Mouse (Mus musculus) right cerebral cortex, adult 18-20 months (tissue): Measurements from ENCODE around the gene Med25.

ENCODE experiments used
- DNase-seq: peaks from one replicate; pipeline ENCODE4 v3.0.0; 2022; ENCODE audit warnings: mixed read lengths

Med25 gene

DNA sequence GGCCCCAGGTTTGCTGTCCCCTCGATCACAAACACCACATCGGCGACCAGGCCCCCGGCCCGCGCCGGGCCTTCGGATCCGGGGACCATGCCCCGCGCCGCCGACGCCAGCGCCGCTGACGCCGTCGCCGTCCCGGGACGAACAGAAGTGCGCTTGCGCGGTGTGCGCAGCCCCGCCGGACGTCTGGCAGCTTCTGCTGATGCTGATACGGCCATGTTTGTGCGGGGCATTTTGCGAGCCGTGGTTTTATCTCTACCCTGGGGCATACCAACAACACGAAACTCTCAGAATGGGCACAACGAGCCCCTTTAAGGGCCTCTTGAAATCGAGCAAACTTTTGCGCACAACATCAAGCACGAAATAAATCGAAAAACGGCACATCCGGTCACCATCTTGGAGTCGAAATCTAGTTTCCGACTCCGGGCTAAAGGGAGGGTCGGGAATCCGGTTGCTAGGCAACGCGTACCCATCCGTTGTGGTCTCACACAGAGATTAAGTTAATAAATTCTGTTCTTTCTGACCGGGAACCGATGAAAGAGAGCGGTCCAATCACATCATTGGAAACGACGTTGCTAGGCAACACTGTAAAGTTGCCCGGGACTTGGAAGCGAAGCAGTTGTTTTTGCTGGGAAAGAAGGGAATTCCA, at the start of gene Med25:
Gene Med25, minus strand, starts transcription at position 437 of the 646 bp plus-strand sequence.
- DNase-seq = peak; percentile 94

DNA sequence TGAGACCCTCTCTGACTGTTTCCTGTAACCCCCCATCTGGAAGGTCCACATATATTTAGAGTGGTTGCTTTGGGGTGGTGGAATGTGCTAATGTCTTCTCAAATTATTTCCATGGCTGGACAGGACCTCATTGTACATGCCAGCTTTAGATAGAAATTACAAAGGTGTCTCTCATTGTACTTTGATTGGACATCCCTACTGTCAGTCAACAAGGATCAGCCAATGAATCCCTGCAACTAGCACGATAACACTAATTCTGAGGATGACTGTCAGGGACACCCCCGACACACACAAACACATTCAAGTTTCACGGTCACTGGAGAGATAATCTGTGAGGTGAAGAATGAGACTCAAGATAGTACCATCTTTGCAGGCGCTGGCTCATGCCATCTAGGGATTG, 46.2 kb upstream of the Med25 start:
- no peak for DNase-seq

DNA sequence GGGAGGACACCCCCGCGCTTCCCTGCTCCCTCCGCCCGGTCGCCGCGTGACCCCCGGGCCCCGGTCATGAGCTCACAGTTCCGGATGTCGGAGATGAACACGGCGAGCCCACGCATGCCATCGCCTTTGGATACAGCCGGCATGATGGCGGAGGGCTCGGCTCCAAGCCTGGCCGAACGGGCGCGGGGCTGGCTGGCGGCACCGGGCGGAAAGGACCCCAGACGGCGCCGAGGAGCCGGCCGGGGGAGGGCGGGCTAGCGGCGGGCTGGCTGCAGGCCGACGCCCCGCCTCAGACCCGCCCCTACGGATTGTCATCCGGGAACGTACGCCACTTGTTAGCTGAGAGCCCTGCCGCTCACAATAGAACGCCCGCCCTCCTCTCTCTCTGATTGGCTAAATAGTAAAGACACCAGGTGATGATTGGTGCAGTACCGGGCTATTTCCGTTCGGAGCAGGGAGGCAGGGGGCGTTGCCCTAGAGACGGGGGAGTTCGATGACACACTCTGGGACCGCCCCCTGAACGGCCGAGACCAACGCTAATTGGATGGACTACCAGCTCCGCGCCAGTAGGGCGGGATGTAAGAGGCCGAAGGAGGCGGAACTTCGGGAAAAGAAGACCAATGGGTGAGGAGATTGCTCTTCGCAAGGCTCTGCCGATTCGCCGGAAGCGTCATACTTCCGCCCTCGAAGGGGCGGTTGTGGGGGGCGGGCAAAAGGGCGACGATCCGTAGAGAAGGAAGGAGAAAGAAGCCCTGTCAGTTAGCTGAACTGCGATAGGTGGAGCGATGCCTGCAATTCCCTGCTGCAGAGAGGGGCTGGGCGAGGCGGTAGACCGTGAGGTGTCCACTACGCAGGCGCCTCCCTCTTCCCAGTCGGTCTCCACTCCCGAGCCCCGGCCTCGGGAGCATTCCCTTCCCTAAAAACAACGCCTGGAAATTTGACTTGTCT, 37.0 kb upstream of the Med25 start, which contains the start of gene Ap2a1:
Gene Ap2a1, minus strand, starts transcription at position 293 of the 948 bp plus-strand sequence.
- DNase-seq = peak; percentile 100

DNA sequence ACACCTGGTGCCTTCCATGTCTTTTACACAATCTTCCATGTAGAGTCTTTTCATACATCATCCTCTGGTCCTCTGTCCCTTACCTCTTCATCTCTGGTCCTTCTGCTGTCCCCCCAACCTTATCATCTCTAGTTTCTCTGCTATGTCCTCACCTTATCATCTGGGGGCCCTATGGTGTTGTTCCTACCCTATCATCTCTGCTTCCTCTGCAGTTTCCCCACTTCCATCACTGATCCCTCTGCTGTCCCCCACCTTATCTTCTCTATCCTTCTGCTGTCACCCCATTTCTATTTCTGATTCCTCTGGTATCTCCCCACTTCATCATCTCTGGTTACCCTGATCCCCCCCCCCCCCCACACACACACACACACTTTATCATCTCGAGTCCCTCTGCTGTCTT, 36.1 kb upstream of the Med25 start:
- DNase-seq = no peak

DNA sequence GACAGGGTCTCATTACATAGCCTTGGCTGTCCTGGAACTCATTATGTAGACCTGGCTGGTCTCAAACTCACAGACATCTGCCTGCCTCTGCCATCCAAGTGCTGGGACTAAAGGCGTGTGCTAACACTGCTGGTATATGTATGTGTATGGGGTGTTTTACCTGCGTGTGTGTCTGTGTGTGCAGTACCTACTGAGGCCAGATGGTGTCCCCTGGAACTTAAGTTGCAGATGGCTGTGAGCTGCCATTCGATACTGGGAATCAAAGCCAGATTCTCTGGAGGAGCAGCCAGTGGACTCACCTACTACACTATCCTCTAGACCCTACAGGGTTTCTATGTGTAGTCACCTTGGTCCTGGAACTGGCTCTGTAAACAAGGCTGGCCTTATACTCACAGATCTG, 33.0 kb upstream of the Med25 start:
- DNase-seq = no peak

DNA sequence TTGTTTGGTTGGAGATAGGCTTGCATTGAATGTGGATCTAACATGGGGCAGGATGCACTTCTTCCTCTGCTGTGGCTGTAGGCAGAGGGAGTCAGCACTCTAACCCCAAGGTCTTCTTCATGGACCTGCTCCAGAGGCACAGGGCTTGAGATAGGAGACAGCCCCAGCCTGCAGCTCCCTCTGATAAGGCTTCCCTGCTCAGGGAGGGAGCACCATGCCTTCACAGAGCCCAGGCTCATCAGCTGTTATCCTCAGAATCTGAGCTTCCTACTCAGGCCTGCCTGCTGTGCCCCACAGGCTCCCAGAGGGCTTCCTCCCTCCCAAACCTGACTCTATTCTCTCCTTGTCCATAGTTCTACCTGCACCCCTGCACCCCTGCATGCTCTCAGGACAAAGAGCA, 30.0 kb upstream of the Med25 start:
- DNase-seq = no peak

DNA sequence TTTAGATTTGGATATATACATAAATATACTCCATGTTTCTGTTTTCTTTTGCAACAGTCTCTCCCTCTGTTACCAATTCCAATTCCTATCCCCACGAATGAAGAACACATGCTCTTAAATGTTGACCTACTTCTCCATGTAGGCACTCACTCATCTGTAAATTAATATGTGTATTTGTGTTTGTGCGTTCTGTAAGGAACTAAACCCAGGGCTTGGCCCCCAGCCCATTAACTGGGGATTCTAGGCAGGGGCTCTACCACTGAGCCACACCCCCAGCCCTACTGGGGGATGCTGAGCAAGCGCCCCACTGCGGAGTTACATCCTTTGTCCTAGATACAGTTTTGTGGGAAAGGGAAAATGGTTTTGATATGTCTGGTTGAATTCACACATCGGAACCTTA, 26.6 kb upstream of the Med25 start:
- DNase-seq = no peak

DNA sequence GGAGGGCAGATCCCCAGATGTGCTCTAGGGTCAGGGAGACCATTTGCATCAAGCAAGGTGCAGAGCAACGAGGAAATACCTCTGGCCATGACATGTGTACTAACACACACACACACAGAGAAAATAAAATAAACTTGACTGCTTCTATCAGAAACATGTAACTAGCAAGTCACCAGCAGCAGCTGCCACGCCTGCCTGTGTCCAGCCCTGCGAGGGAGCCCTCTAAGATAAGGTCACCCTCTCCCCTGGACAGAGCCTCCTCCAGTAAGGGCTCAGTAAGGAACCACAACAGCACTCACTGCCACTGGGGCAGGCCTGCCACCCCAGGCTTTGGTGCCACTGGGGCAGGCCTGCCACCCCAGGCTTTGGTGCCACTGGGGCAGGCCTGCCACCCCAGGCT, 25.7 kb upstream of the Med25 start:
- no peak for DNase-seq

DNA sequence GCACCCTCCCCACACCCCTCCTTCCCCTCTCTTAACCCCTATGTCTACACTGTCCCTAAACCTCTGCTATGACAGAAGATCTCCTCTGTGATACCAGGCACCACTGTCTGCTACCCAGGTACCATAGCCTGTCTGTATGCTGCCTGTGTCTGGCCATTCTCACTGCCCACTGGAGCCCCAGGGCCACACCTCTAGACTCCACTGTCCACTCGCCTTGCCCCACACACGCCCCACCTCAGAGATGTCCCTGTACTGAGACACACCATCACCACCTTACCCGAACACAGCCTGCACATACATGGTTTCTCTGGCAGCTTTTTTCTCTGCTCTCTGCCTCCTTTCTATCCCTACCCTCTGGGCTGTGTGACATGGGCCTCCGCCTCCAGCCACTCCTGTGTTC, 24.4 kb upstream of the Med25 start:
- DNase-seq = no peak

DNA sequence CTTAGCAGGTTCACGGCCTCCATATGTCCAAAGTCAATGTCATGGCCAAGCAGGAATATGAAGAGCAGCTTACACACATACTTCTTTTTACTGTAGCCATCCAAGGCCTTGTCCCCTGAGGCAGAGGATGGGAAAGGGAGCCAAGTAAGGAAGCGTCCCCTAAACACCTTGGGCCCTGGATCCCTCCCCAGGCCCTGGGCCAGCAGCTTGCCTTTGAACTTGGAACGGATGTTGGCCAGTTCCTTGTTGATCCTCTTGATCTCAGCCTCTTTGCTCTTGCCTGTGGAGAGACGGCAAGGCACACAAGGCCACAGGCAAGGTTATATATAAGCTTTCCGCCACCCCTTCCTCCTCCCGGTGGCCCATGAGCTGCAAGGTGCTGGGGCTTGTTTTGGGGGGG, 23.7 kb upstream of the Med25 start:
- DNase-seq = no peak

DNA sequence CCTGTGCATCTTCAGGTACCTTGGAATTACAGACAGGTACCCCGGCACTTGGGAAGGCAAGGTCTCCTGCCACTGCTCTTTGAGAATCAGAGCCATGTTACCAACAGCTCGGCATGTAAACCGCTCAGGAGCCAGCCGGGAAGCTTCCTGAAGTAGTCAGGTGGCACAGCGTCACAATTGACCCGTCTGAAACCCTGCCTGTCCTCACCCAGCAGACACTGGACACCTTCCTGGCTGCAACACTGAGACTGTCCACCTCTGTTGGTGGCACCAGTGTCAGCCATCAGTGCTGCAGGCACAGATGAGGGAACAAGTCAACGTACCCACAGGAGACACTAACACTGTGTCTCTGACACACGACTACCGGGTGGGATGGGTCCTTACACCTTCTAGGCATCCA, 22.8 kb upstream of the Med25 start:
- DNase-seq = no peak

DNA sequence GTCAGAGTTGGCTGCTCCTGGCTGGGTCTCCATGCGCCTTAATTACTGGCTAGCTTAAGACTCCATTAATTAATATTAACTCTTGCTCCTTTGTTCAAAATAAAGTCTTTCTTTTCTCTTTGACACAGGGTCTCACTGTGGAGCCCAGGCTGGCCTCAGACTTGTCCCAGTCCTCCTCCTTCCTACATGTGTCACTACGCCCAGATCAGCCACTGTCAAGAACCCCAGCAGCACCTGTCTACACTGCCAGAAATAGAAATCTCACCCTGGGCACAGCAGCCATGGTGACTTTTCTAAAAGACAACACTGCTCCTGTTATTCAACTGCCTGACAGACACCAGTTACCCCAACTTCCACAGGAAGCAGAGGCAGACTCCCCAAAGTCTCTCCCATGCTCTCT, 21.9 kb upstream of the Med25 start:
- no peak for DNase-seq

DNA sequence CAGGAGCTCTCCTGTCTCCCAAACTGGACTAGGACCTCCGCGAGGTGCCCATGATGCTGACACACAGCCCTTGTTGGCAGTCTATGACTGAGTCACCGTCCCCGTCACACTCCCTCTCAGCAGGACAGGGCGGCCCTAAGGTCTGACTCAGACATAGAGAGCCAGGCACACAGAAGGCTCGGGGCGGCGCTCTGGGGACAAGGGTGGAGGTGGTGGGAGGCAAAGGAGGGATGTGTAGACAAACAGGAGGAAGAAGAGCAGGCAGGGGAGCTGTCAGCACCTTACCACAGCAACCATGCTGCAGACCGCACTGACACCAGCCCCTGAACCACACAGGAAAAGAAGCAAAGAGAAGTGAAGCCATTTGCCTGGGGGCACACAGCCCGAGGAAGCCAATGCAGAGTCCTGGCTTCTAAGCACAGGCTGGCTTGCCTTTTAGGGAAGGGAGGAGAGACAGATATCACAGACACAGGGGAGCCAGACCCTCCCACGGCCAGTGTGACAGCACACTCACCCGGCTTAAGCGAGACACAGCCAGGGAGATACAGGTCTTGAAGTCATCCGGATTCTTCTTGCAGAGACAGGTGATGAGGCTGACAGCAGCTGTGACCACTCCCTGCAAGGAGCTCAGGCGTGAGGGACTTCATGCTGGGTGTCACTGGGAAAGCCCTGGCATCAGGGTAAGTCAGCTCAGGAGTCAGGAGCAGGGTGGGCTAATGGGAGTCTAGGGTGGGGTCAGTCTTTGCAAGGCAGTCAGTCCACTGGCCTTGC, 16.4 kb upstream of the Med25 start:
- no peak for DNase-seq

DNA sequence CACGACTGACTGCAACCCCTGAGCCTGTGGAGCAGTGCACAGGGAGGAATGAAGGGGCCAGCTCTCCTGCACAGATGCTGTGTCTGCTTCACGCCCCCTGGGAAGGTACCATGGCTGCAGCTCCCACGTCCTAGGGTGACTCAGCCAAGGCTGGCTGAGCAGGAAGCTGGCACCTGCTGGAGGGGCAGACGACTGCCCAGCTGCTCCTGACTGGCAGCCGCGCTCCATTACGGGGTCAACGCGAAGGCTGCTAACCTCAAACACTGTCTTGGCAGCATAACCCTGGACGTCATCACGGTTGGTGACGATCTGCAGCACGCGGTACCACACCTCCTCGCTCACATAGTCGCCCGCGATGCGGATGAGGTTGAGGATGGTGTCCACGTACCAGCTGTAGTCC, 12.9 kb upstream of the Med25 start:
- peak; percentile 81 for DNase-seq

DNA sequence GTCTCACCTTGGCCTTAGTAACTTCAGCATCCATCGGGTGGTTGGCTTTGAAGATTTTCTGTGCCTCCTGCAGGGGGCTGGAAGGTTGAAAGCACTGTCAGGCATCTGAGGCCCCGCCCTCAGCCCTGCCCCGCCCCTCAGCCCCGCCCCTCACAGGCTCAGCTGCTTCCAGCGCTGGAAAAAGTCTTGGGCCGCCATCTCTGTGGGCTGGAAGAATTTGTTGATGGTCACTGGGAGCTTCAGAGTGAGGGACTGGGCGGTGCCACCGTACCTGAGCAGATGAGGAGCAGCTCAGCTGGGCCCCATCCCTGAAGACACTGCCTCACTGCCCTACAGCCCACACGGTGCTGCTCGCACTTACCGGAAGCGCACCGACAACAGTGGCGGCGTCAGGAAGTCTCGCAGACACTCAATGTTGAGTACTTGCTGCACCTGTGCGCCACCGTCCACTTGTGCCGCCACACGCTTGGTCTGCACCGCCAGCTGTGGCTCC, 8.8 kb upstream of the Med25 start:
- no peak for DNase-seq

DNA sequence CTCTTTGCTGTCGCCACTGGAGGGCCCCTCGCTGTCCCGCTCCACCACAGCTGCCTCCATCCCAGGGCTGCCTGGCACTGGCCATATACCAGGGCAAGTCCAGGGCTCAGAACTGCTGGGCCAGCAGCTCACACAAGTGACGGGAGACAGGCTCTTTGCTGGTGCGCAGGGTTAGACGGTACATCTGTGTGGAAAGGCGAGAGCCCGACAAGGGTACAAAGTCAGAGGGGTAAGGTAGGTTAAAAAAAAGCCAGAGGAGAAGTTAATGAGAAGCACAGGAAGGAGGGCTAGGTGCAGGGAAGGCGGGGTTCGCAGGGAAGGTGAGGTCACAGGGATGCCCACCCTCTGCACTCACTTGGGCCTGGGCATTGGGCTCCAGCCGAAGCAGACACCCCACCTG, 8.1 kb upstream of the Med25 start:
- DNase-seq = no peak

DNA sequence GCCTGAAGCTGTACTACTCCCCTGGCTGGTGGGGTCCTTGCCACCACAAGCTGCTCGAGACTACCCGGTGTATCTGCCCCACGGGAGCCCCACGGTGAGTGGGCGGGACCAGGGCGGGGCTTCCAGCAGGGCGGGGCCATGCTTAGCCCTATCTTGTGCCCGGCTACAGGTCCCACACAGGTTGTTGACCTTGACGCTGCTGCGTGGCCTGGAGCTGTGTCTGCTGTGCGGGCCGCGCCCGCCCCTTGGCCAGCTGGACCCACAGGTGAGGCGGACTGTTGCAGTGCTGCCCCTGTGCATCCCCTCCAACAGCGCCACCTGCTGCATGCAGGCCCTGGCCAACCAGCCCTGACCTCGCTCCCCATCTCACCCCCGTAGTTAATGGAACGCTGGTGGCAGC, 6.1 kb upstream of the Med25 start:
- no peak for DNase-seq

DNA sequence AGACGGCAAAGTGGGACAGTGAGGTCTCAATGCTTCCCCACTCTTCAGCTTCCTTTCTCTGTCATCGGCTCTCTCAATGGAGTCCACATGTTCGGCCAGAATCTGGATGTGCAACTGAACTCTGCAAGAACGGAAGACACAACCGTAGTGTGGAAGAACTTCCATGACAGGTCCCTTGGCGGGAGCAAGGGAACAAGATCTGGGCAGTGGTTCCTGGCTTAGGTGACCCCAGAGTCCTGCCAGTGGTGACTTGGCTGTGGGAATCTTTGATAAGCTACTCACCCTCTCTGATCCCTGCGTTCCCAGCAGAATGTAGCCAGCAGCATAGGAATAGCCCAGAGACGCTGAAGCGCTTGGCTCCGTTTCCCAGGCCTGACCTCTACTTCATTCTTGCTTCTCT, 4.0 kb upstream of the Med25 start:
- DNase-seq = no peak

DNA sequence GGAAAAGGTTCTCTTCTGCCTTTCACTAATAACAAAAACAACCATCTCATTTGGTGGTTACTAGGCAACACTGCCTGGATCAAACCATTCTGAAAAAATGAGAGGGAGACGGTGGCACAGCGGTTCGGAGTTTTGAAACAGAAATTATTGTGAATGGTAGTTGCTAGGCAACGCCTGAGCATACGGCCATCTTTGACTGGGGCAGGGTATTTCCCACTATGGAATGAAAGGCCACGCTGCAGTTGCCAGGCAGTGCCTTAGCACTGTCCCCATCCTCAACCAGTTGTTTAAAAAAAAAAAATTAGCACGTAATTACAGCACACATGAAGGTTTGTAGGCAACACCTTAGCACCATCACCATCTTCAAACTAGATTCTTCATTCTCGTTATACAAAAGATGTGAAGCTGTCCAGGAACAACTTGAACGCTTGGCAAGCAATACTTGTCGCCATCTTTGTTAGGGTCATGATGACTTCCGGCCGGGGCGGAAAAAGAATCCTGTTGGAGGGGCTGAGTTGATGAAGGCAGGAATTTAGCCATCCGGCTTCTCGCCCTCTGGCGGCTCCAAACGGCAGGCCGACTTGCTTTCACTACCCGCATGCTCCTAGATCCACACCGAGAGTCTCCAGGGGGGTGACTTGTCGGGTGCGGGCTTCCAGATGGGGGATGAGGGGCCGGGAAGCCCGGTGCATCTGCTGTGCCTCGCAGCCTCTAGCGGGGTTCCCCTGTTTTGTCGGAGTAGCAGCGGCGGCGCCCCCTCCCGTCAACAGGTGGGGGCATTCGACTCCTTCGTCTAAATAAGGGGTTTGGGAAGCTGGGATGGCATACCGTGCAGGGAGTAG, 3.3 kb upstream of the Med25 start, which contains the start of gene Fuz:
Gene Fuz, plus strand, starts transcription at position 487 of the 842 bp plus-strand sequence.
- DNase-seq = peak; percentile 93

DNA sequence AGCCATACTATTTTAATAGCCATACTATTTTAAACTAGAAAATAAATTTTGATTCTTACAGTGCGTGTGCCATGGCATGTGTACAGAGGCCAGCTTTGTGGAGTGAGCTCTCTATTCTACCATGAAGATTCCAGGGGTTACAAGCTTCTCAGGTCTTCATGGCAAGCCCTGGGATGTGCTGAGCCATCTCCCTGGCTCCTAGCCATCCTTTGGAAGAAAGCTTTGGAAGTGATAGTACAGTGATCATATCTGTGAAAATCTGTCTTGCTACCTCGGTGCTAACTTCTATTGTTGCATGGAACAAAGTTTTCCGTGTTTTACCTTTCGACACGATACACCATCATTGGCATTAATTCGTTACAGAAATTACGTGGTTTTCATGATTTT, 2.7 kb upstream of the Med25 start:
- no peak for DNase-seq

DNA sequence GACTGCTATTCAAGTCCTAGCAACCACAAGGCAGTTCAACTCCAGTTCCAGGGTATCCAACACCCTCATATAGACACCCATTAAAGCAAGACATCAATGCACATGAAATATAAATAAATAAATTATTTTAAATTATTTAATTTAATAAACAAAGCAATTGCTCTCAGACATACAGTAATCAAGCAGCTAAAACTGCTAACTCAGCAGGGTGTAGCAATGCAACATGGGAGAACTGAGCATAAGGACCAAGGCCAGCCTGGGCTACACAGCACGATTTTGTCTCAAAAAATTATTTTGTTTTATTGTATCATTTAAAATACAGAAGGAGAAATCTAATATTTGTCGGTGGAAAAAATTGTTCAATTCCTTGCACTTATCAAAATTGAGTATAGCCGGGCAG, 1.7 kb upstream of the Med25 start:
- DNase-seq = no peak

DNA sequence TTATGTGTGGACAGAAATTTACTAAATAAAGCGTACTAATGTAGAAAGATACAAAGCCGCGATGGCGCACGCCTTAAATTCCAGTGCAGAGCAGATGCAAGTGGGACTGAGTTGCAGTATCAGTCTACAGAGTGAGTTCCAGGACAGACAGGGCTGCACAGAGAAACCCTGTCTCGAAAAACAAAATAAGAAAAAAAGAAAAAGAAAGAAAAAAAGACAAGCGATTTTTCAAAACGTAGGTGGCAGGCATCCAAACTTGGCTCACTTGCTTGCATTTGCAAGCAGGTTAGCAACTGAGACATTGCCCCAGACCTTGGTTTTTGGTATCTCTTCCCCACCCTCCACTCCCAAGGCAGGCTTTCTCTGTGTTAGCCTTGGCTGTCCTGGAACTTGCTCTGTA, 685 bp upstream of the Med25 start:
- DNase-seq = no peak
